Mouse (Mus musculus) lung, postnatal 0 days (tissue): Measurements from ENCODE around the gene Ntrk3.

ENCODE experiments used
- CTCF ChIP-seq: IDR thresholded peaks from 2 replicates; pipeline ENCODE4 v1.5.1; 2016; ENCODE audit warnings: antibody characterized with exemption, mild to moderate bottlenecking
- EP300 ChIP-seq: IDR thresholded peaks from 2 replicates; pipeline ENCODE4 v1.6.1; 2016; ENCODE audit warnings: antibody characterized with exemption, mild to moderate bottlenecking, control low read depth

- TF ChIP-seq EP300 = no peak
- TF ChIP-seq CTCF = no peak
These were observed 325.6 kb downstream of the Ntrk3 start for GRCm38 (mm10) chr7:78412172-78412571.
